Mouse (Mus musculus): ENCODE measurements around the gene Alox12.

Alox12 gene

DNA sequence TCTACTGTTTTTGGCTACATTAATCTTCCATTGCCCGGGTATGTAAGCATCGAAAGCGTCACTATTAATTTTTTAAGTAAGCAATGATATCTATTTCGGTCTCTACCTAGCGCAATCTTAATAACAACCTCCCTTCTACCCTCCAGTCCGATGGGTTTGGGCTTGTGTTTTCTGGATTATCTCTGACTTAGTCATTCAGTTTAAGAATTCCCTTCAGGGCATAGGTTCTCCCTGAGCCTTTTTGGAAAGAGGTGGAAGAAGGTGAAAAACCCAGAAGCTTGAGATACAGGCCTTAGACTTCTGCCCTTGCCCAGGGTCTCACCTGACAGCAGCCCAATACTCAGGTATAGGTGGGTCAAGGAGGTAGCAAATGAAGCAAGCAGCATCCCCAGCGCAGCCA, 35.3 kb downstream of the Alox12 start:
- no peak for DNase-seq

GRCm38 (mm10) chr11:70218741-70219470, 36.2 kb downstream of the Alox12 start:
- peak in 1 of 2 experiments; percentile 70 for DNase-seq

- peak; percentile 62 to 82 for DNase-seq
Observed at GRCm38 (mm10) chr11:70218039-70218438, 37.1 kb downstream of the Alox12 start.

GRCm38 (mm10) chr11:70216103-70216502, 39.0 kb downstream of the Alox12 start:
- DNase-seq, result no peak

GRCm38 (mm10) chr11:70215301-70215700, 39.9 kb downstream of the Alox12 start:
- DNase-seq, result peak; percentile 68 to 84

- no peak for DNase-seq
Observed at GRCm38 (mm10) chr11:70214856-70215209, 40.3 kb downstream of the Alox12 start.

GRCm38 (mm10) chr11:70214191-70214855, 40.8 kb downstream of the Alox12 start:
- DNase-seq, result peak; percentile 75 to 94

- peak; percentile 43 to 72 for DNase-seq
Observed at GRCm38 (mm10) chr11:70213736-70214135, 41.4 kb downstream of the Alox12 start.

- DNase-seq, result peak; percentile 85 to 88
Observed at GRCm38 (mm10) chr11:70212896-70213295, 42.3 kb downstream of the Alox12 start.

GRCm38 (mm10) chr11:70212423-70212822, 42.7 kb downstream of the Alox12 start, which contains the start of gene Slc16a11:
Slc16a11 (plus strand) TSS chr11:70212752.
- peak in 1 of 2 experiments; percentile 52 for DNase-seq

GRCm38 (mm10) chr11:70211972-70212371, 43.2 kb downstream of the Alox12 start:
- no peak for DNase-seq

DNA sequence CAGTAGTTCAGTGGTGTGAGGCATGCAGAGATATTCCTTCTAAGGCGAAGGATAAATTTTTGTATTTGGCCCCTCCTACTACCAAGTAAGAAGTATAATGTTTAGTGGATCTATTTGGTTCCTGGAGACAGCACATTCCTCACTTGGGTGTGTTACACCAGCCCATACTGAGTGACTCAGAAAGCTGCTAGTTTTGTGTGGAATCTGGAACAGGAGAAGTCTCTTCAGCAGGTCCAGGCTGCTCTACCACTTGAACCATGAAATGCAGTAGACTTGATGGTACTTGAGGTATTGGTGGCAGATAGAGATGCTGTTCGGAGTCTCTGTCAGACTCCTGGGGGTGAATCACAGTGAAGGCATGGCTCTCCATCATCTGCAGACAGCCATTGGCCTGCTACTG, 44.5 kb downstream of the Alox12 start:
- DNase-seq, result no peak

GRCm38 (mm10) chr11:70208778-70209388, 46.3 kb downstream of the Alox12 start:
- peak in 1 of 2 experiments; percentile 57 for DNase-seq

GRCm38 (mm10) chr11:70207283-70207682, 47.9 kb downstream of the Alox12 start:
- no peak for DNase-seq

DNA sequence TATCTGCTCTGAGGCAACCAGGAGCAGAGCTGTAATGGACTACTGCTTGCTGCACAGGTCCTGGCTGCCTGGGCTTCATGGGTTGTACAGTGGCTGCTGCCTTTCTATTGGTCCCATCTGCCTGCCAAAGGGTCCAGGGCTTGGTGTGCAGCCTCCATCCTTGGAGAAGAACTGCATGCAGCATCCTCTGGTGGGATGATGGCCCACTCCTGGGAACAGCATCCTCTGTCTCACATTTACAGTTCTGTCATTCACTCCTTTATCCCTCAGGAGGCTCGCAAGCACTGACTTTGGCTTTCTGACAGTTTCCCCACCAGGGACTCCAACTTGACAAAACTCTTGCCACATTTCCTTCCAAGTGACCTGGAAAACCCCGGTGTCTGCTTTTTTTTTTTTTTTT, 48.4 kb downstream of the Alox12 start:
- no peak for DNase-seq

- peak; percentile 91 to 95 for DNase-seq
Observed at GRCm38 (mm10) chr11:70201691-70202090, 53.5 kb downstream of the Alox12 start.

DNA sequence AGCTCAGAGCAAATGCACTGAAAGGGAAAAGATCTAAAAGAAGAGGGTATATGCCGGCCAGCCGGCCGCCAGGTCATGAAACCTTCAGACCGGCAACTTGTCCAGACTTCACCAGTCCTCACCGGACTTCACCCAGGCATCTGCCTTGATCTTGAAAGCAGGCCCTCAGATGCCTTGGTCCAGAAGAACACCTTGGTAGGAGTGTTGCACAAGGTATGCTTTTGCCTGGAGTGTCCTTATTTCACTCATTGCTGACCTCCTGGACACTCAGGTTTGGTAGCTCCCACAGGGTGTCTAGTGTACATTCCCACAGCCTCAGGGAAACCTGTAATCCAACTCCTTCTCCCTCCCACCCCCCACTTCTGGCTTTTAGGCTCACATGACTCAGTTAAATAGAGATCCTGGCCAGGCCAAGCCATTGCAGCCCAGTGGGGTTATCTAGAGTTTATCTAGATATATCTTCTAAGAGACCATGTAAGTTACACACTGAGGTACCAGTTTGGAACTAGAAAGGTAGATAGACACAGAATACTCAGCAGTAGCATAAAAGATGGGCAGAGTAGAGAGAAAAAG, 55.0 kb downstream of the Alox12 start:
- DNase-seq, result peak in 1 of 2 experiments; percentile 67

DNA sequence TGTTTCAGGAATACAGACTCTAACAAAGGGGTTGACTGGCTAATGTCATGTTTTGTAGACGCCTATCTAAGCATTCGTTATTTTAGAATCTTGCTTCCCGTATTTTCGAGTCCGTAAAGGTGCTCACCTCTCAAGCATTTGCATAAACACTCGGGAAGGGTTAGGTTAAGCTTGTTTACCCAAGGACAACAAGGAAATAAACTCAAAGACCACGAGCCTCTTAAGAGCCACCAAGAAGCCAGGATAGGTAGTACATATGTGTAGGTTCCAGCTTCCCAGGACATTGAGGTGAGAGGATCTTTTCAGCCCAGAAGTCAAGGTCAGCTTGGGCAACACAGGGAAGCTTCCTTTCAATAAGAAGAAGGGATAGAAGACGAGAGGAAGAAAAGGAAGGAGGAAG, 56.0 kb downstream of the Alox12 start:
- DNase-seq, result no peak

DNA sequence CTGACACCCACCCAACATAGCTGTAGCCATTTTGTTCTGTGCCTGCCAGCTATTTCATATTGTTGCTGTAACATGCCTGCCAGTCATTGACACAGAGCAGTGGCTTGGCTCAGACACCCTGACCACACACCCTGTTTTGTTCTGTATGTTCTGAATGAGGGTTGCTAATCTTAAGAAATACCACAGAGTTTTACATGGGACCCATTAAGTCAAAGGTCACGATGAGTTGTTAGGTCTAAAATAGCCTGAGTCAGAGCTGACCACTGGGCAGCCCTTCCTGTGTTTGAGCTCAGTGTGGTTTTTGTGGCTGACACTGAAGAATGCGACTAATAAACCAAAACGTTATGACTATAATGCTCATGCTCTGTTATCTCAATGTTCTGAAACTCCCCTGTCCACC, 56.8 kb downstream of the Alox12 start:
- peak in 1 of 2 experiments; percentile 22 for DNase-seq

- DNase-seq, result peak in 1 of 2 experiments; percentile 46
Observed at GRCm38 (mm10) chr11:70193354-70194285, 61.5 kb downstream of the Alox12 start.

DNA sequence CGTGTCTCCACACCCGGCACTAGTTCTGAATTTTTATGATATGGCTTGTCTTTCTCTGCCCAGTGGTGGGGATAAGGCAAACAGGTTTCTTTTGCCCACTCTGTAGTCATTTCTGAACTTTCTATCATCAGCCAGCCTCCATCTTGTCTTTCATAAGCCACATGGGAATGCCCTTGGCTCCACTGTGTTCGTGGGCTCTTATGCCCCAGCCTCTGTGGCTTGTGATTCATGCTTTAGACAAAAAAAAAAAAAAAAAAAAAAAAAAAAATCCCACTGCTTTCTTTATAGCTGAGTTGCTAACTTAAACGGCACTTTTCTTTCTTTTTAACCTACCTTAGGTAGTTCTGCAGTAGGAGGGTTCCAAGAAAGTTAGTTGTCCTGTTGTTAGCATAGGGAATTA, 63.0 kb downstream of the Alox12 start:
- DNase-seq, result no peak
